Mouse (Mus musculus): ENCODE measurements at regions not wholly inside any gene's neighbourhood (a gene's known extent, or its start where the extent isn't known, plus 50 kb on each side); places are given as distances from the start of the nearest gene placed in this dataset.

GRCm38 (mm10) chr9:51379589-51379988 lies 50.9 kb upstream of the 1810046K07Rik start:
- no peak for DNase-seq (ENCODE audit: low spot score in 2 of 2)

- no peak for DNase-seq (ENCODE audit: low spot score in 2 of 2)
Measured at GRCm38 (mm10) chr9:51393921-51394320, 65.2 kb upstream of the 1810046K07Rik start.

- peak in 1 of 2 experiments; percentile 42 for DNase-seq (ENCODE audit: low spot score in 2 of 2)
Measured at GRCm38 (mm10) chr9:51394372-51394771, 65.7 kb upstream of the 1810046K07Rik start.

- DNase-seq (ENCODE audit: low spot score in 2 of 2), result no peak
Measured at GRCm38 (mm10) chr9:51396801-51397200, 68.1 kb upstream of the 1810046K07Rik start.

- DNase-seq (ENCODE audit: low spot score in 2 of 2), result no peak
Measured at GRCm38 (mm10) chr9:51397589-51398220, 69.0 kb upstream of the 1810046K07Rik start.

- DNase-seq (ENCODE audit: low spot score in 2 of 2), result no peak
Measured at GRCm38 (mm10) chr9:51398886-51399285, 70.2 kb upstream of the 1810046K07Rik start.

- DNase-seq (ENCODE audit: low spot score in 2 of 2), result no peak
Measured at GRCm38 (mm10) chr9:51399356-51399755, 70.6 kb upstream of the 1810046K07Rik start.

- DNase-seq (ENCODE audit: low spot score in 2 of 2), result no peak
Measured at GRCm38 (mm10) chr9:51401779-51402178, 73.1 kb upstream of the 1810046K07Rik start.

GRCm38 (mm10) chr9:51407978-51408377 lies 79.3 kb upstream of the 1810046K07Rik start:
- DNase-seq (ENCODE audit: low spot score in 2 of 2), result no peak

GRCm38 (mm10) chr9:51418923-51419482 lies 90.3 kb upstream of the 1810046K07Rik start:
- DNase-seq (ENCODE audit: low spot score in 2 of 2), result peak in 1 of 2 experiments; percentile 52

GRCm38 (mm10) chr9:51422553-51422952 lies 93.8 kb upstream of the 1810046K07Rik start:
- DNase-seq (ENCODE audit: low spot score in 2 of 2), result no peak

- DNase-seq (ENCODE audit: low spot score in 2 of 2), result no peak
Measured at GRCm38 (mm10) chr9:51423341-51423740, 94.6 kb upstream of the 1810046K07Rik start.

GRCm38 (mm10) chr9:51430426-51430825 lies 101.7 kb upstream of the 1810046K07Rik start:
- DNase-seq (ENCODE audit: low spot score in 2 of 2), result no peak

- no peak for DNase-seq (ENCODE audit: low spot score in 2 of 2)
Measured at GRCm38 (mm10) chr9:51437130-51437529, 108.4 kb upstream of the 1810046K07Rik start.

GRCm38 (mm10) chr9:51441773-51442381 lies 113.2 kb upstream of the 1810046K07Rik start:
- peak in 1 of 2 experiments; percentile 25 for DNase-seq (ENCODE audit: low spot score in 2 of 2)

- DNase-seq (ENCODE audit: low spot score in 2 of 2), result no peak
Measured at GRCm38 (mm10) chr9:51455690-51456089, 127.0 kb upstream of the 1810046K07Rik start.

- DNase-seq (ENCODE audit: low spot score in 2 of 2), result no peak
Measured at GRCm38 (mm10) chr9:51462463-51463024, 133.8 kb upstream of the 1810046K07Rik start.

- no peak for DNase-seq (ENCODE audit: low spot score in 2 of 2)
Measured at GRCm38 (mm10) chr9:51470031-51470430, 141.3 kb upstream of the 1810046K07Rik start.

GRCm38 (mm10) chr9:51476511-51477056 lies 147.9 kb upstream of the 1810046K07Rik start:
- no peak for DNase-seq (ENCODE audit: low spot score in 2 of 2)

GRCm38 (mm10) chr9:51487840-51488239 lies 159.1 kb upstream of the 1810046K07Rik start:
- DNase-seq (ENCODE audit: low spot score in 2 of 2), result peak in 1 of 2 experiments; percentile 16

- no peak for DNase-seq (ENCODE audit: low spot score in 2 of 2)
Measured at GRCm38 (mm10) chr9:51507265-51507913, 178.7 kb upstream of the 1810046K07Rik start.
